Mouse (Mus musculus) E14TG2a.4 (cell line): ENCODE measurements around the gene Macrod2.

Experiments used
- CTCF ChIP-seq: conservative IDR thresholded peaks from 2 replicates; pipeline ENCODE4 v1.5.1; 2014; ENCODE audit warnings: low read length
- NANOG ChIP-seq: IDR thresholded peaks from 2 replicates; pipeline ENCODE4 v1.6.1; 2014; ENCODE audit warnings: borderline replicate concordance, low read length, mixed read lengths

- TF ChIP-seq CTCF (no peak), NANOG (no peak)
Observed at GRCm38 (mm10) chr2:141416855-141417544, 1021.9 kb downstream of the Macrod2 start.
